Mouse (Mus musculus): ENCODE measurements at regions not wholly inside any gene's neighbourhood (a gene's known extent, or its start where the extent isn't known, plus 50 kb on each side); places are given as distances from the start of the nearest gene placed in this dataset.

- Histone ChIP-seq H3K9me3 (replicated peaks; ENCODE audit: control insufficient read depth, insufficient read depth, low read length, poor library complexity, severe bottlenecking) (no peaks in the 10 kb centered on the region), H3K9ac (ENCODE audit: low read depth, poor library complexity, severe bottlenecking) (no peak overlapping the region), H3K27me3 (ENCODE audit: control insufficient read depth, insufficient read depth, low read length, poor library complexity, severe bottlenecking) (no peaks in the 10 kb centered on the region), H3K4me1 (ENCODE audit: control insufficient read depth, insufficient read depth, low read length) (no peaks in the 10 kb centered on the region), H3K27ac (ENCODE audit: insufficient read depth, low read length) (no peak overlapping the region), H3K4me3 (ENCODE audit: low read depth, low read length) (no peak overlapping the region), H3K36me3 (ENCODE audit: control insufficient read depth, insufficient read depth, low read length, poor library complexity, severe bottlenecking) (no peaks in the 10 kb centered on the region)
- TF ChIP-seq CTCF (IDR thresholded peaks at IDR 0.05; ENCODE audit: low read depth, low read length) (no peak), POLR2A (IDR thresholded peaks at IDR 0.05; ENCODE audit: insufficient read depth, low read length) (no peak), EP300 (IDR thresholded peaks at IDR 0.05; ENCODE audit: insufficient read depth, low read depth, low read length) (no peak)
These were observed 137.5 kb upstream of the Ghr start for GRCm38 (mm10) chr15:3720668-3721340.

- TF ChIP-seq CTCF (IDR thresholded peaks at IDR 0.05; ENCODE audit: low read depth, low read length): no peak
- no peak for TF ChIP-seq EP300 (IDR thresholded peaks at IDR 0.05; ENCODE audit: insufficient read depth, low read depth, low read length)
- TF ChIP-seq POLR2A (IDR thresholded peaks at IDR 0.05; ENCODE audit: insufficient read depth, low read length): no peak
- no peak overlapping the region for H3K4me3 ChIP-seq (ENCODE audit: low read depth, low read length)
These were observed 128.5 kb upstream of the Ghr start for GRCm38 (mm10) chr15:3711764-3712163.

GRCm38 (mm10) chr15:3707089-3708078 is 124.1 kb upstream of the Ghr start:
- no peak for TF ChIP-seq EP300 (IDR thresholded peaks at IDR 0.05; ENCODE audit: insufficient read depth, low read depth, low read length)
- no peak for TF ChIP-seq POLR2A (IDR thresholded peaks at IDR 0.05; ENCODE audit: insufficient read depth, low read length)
- no peak for TF ChIP-seq CTCF (IDR thresholded peaks at IDR 0.05; ENCODE audit: low read depth, low read length)
- H3K9me3 ChIP-seq (replicated peaks; ENCODE audit: control insufficient read depth, insufficient read depth, low read length, poor library complexity, severe bottlenecking): no peaks in the 10 kb centered on the region
- no peak overlapping the region for H3K27ac ChIP-seq (ENCODE audit: insufficient read depth, low read length)
- no peaks in the 10 kb centered on the region for H3K4me1 ChIP-seq (ENCODE audit: control insufficient read depth, insufficient read depth, low read length)
- no peak overlapping the region for H3K4me3 ChIP-seq (ENCODE audit: low read depth, low read length)
- H3K9ac ChIP-seq (ENCODE audit: low read depth, poor library complexity, severe bottlenecking): no peak overlapping the region
- H3K27me3 ChIP-seq (ENCODE audit: control insufficient read depth, insufficient read depth, low read length, poor library complexity, severe bottlenecking): no peaks in the 10 kb centered on the region
- no peaks in the 10 kb centered on the region for H3K36me3 ChIP-seq (ENCODE audit: control insufficient read depth, insufficient read depth, low read length, poor library complexity, severe bottlenecking)

More at GRCm38 (mm10) chr15:3711764-3712163, 128.5 kb upstream of the Ghr start:
- H3K4me1 ChIP-seq (ENCODE audit: control insufficient read depth, insufficient read depth, low read length): no peaks in the 10 kb centered on the region
- no peaks in the 10 kb centered on the region for H3K9me3 ChIP-seq (replicated peaks; ENCODE audit: control insufficient read depth, insufficient read depth, low read length, poor library complexity, severe bottlenecking)
- no peak overlapping the region for H3K27ac ChIP-seq (ENCODE audit: insufficient read depth, low read length)
- no peak overlapping the region for H3K9ac ChIP-seq (ENCODE audit: low read depth, poor library complexity, severe bottlenecking)
- H3K36me3 ChIP-seq (ENCODE audit: control insufficient read depth, insufficient read depth, low read length, poor library complexity, severe bottlenecking): no peaks in the 10 kb centered on the region
- no peaks in the 10 kb centered on the region for H3K27me3 ChIP-seq (ENCODE audit: control insufficient read depth, insufficient read depth, low read length, poor library complexity, severe bottlenecking)

- Histone ChIP-seq H3K4me3 (ENCODE audit: low read depth, low read length) (no peak overlapping the region), H3K9ac (ENCODE audit: low read depth, poor library complexity, severe bottlenecking) (no peak overlapping the region), H3K36me3 (ENCODE audit: control insufficient read depth, insufficient read depth, low read length, poor library complexity, severe bottlenecking) (no peaks in the 10 kb centered on the region), H3K4me1 (ENCODE audit: control insufficient read depth, insufficient read depth, low read length) (no peaks in the 10 kb centered on the region), H3K27me3 (ENCODE audit: control insufficient read depth, insufficient read depth, low read length, poor library complexity, severe bottlenecking) (no peaks in the 10 kb centered on the region; the same call in 1 of the 2 replicates), H3K9me3 (replicated peaks; ENCODE audit: control insufficient read depth, insufficient read depth, low read length, poor library complexity, severe bottlenecking) (no peaks in the 10 kb centered on the region), H3K27ac (ENCODE audit: insufficient read depth, low read length) (no peak overlapping the region)
- TF ChIP-seq POLR2A (IDR thresholded peaks at IDR 0.05; ENCODE audit: insufficient read depth, low read length) (no peak), EP300 (IDR thresholded peaks at IDR 0.05; ENCODE audit: insufficient read depth, low read depth, low read length) (no peak), CTCF (IDR thresholded peaks at IDR 0.05; ENCODE audit: low read depth, low read length) (no peak)
These were observed 116.0 kb upstream of the Ghr start for GRCm38 (mm10) chr15:3699234-3699814.

- TF ChIP-seq CTCF (IDR thresholded peaks at IDR 0.05; ENCODE audit: low read depth, low read length) (no peak), EP300 (IDR thresholded peaks at IDR 0.05; ENCODE audit: insufficient read depth, low read depth, low read length) (no peak), POLR2A (IDR thresholded peaks at IDR 0.05; ENCODE audit: insufficient read depth, low read length) (no peak)
- H3K36me3 ChIP-seq (ENCODE audit: control insufficient read depth, insufficient read depth, low read length, poor library complexity, severe bottlenecking): no peaks in the 10 kb centered on the region
- H3K27ac ChIP-seq (ENCODE audit: insufficient read depth, low read length): no peak overlapping the region
- H3K4me1 ChIP-seq (ENCODE audit: control insufficient read depth, insufficient read depth, low read length): no peaks in the 10 kb centered on the region
- no peak overlapping the region for H3K9ac ChIP-seq (ENCODE audit: low read depth, poor library complexity, severe bottlenecking)
- H3K4me3 ChIP-seq (ENCODE audit: low read depth, low read length): no peak overlapping the region
- H3K27me3 ChIP-seq (ENCODE audit: control insufficient read depth, insufficient read depth, low read length, poor library complexity, severe bottlenecking): no peaks in the 10 kb centered on the region
- H3K9me3 ChIP-seq (replicated peaks; ENCODE audit: control insufficient read depth, insufficient read depth, low read length, poor library complexity, severe bottlenecking): no peaks in the 10 kb centered on the region; the same call in 1 of the 2 replicates
These were observed 102.0 kb upstream of the Ghr start for GRCm38 (mm10) chr15:3685254-3685653.
